Mouse (Mus musculus) bone marrow macrophage, adult 2 months (primary cell): ENCODE data around the gene Gpld1.

Experiments used
- CTCF ChIP-seq: IDR thresholded peaks from 2 replicates; pipeline ENCODE4 v1.5.1; 2012; ENCODE audit warnings: low read depth, mild to moderate bottlenecking, low read length, moderate library complexity
- POLR2A ChIP-seq: IDR thresholded peaks from 2 replicates; pipeline ENCODE4 v1.6.1; 2012; ENCODE audit warnings: mild to moderate bottlenecking, low read depth, low read length, borderline replicate concordance

DNA sequence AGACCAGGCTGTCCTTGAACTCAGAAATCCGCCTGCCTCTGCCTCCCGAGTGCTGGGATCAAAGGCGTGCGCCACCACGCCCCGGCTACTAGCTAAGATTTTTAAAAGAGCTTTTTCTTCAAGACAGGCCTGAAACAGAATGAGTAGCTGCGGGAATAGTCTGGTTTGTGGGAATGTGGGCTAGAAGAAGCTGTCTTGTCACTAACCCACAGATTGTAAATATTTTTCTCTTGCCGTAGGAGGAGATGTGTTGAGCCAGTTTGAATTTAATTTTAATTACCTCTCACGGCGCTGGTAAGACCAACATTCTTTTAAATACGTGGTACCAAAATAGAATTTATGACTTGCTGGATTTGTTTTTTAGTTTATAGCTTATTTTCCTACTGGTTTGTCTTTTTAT, 15.7 kb downstream of the Gpld1 start:
- TF ChIP-seq POLR2A (no peak), CTCF (no peak)
